Mouse (Mus musculus): ENCODE data around the gene Sept9. TPM values are rescaled to one million over a fixed set of nuclear protein-coding genes. Genes with fewer than 3 reads are reported as not detected.
A peak's percentile ranks its signal among the peaks of the same experiment; 100 is the strongest.
"Not testable (repeated sequence)": the region's sequence is repeated elsewhere in the genome, so short reads cannot be mapped to it uniquely, and the experiment has no call there.

The Sept9 gene
- polyA plus RNA-seq, 1 experiment from 2014 or later = 180 TPM

DNA sequence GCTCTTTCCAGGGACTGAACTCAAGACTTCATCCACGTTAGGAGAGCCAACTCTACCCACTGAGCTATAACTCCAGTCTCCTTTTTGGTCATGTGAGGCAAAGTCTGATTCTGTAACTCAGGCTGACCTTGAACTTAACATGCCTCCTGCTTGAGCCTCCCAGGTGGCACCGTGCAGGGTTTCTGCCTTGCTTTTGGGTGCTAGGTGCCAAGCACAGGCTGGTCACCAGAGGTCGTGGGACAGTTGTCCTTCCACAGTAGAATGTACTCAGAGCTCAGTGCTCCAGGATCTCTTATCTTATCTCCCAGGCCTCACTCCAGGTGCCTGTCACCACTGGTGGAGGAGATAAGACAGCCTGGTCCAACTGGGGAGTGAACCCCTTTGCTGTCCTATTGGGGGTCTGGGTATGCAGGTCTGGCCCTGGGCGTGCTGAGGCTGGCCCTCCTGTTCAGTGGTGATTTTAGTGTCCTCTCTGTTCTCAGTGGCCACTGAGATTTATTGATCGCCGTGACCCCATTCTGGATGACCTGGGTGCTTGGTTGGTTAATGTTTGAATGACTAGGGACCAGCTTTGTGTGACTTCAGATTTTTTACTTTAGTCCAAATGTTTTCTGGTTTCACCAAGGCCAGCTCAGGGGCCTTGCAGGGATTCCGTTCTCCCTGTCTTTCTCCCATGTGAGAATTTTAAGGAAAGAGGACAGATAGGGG is 136.8 kb downstream of the Sept9 start:
- ATAC-seq (ENCODE audit: low FRiP score) = no peak
- Histone ChIP-seq H3K4me2 (no peak overlapping the region), H3K27me3 (peaks cover 2% of the 10 kb centered on the region; the same call in 1 of the 2 replicates), H3K4me1 (peaks cover 85% of the 10 kb centered on the region), H3K9ac (no peak overlapping the region), H3K9me3 (no peaks in the 10 kb centered on the region), H3K27ac (no peak overlapping the region), H3K36me3 (replicated peaks) (peaks cover 3% of the 10 kb centered on the region), H3K4me3 (replicated peaks) (no peak overlapping the region)
- WGBS = 91% methylated on average over 7 of the region's 7 CpGs

DNA sequence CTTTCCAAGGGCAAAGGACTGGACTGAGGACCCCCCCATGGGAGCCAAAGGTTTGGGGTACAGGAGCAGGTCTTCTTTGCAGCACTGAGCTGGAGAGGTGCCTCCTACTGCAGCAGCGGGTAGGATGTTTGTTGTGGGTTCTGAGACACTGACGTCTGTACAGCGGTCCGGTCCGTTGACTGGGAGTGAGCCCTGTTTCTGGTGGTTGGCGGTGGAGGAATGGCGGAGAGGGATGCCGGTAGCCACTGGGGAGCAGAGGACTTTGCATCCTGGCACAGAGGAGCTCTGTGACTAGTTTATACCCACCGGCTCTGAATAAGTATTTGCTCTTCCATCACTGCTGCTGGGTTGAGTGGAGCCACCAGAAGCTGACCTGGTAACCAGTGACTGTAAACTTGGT is 138.3 kb downstream of the Sept9 start:
- no peak for ATAC-seq (ENCODE audit: low FRiP score)
- peaks cover 88% of the 10 kb centered on the region for H3K4me1 ChIP-seq

DNA sequence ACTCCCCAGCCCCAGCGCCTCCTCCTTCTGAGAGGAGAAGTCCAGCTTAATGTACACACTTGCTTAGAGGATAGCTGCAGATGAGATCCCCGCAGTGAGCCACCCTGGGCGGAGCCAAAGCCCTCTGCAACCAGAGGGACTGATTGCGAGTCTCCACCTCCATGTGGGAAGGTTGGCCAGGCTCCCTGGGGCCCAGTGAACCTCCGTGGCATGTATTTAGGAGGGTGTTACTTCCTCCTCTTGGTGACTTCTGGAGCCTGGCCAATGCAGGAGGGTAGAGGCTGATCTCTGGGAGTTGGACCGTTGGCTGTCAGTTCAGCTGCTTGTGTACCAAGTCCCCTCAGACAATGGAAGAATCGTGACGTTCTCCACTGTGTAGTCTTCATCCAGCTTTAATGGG is 139.0 kb downstream of the Sept9 start:
- WGBS = 79% methylated on average over 8 of the region's 8 CpGs
- Histone ChIP-seq H3K4me1 (peaks cover 88% of the 10 kb centered on the region), H3K9me3 (no peaks in the 10 kb centered on the region), H3K36me3 (replicated peaks) (peaks cover 3% of the 10 kb centered on the region), H3K27me3 (peaks cover 2% of the 10 kb centered on the region; the same call in 1 of the 2 replicates), H3K9ac (no peak overlapping the region), H3K27ac (no peak overlapping the region), H3K4me3 (replicated peaks) (no peak overlapping the region), H3K4me2 (no peak overlapping the region)
- ATAC-seq (ENCODE audit: low FRiP score) = no peak

More for the DNA sequence above, 138.3 kb downstream of the Sept9 start:
- H3K36me3 ChIP-seq (replicated peaks) = peaks cover 3% of the 10 kb centered on the region
- H3K4me3 ChIP-seq (replicated peaks) = no peak overlapping the region
- H3K27me3 ChIP-seq = peaks cover 2% of the 10 kb centered on the region; the same call in 1 of the 2 replicates
- 94% methylated on average over 9 of the region's 9 CpGs for WGBS
- no peaks in the 10 kb centered on the region for H3K9me3 ChIP-seq
- no peak overlapping the region for H3K27ac ChIP-seq
- no peak overlapping the region for H3K9ac ChIP-seq
- H3K4me2 ChIP-seq = no peak overlapping the region

DNA sequence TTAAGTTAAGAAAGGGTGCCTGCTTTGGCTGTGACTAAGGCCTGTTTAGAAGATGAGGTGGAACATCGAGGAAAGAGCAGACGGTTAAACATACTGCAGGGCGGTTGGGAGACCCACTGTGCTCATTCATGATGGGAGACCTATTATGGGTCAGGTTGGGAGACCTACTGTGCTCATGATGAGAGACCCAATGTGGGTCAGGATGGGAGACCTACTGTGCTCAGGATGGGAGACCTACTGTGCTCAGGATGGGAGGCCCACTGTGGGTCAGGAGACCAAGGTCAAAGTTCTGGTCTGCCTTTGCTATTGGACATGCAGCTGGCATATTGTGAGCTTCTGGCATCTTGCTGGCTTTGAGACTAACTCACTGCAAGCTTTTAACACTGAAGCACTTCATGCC is 139.6 kb downstream of the Sept9 start:
- Histone ChIP-seq H3K27me3 (peaks cover 2% of the 10 kb centered on the region; the same call in 1 of the 2 replicates), H3K36me3 (replicated peaks) (peaks cover 3% of the 10 kb centered on the region), H3K4me2 (no peak overlapping the region), H3K9me3 (no peaks in the 10 kb centered on the region), H3K4me1 (peaks cover 88% of the 10 kb centered on the region), H3K9ac (no peak overlapping the region), H3K4me3 (replicated peaks) (no peak overlapping the region), H3K27ac (no peak overlapping the region)
- WGBS = 90% methylated on average over 3 of the region's 3 CpGs
- ATAC-seq (ENCODE audit: low FRiP score) = no peak

DNA sequence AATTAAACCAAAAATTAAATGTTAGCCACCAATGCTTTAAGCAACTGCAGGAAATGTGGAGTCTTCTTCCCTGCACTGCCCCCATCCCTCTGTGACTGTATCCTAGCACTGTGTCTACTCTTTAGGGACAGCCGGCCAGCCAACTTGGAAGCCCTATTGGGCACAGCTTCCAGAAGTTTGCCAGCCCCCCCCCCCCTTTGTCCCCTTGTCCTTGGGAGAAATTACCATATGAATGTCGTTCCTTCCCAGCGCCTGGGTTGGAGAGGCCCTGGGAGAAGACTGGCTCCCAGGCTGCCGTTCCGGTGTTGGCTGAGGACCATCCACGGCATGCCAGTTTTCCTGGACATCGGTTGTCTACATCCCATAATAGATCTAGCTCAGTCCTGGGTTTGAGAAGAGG is 141.8 kb downstream of the Sept9 start:
- Histone ChIP-seq H3K36me3 (replicated peaks) (peaks cover 3% of the 10 kb centered on the region), H3K4me3 (replicated peaks) (no peak overlapping the region), H3K4me1 (peaks cover 88% of the 10 kb centered on the region), H3K4me2 (peak overlapping the region; percentile 11), H3K9me3 (no peaks in the 10 kb centered on the region), H3K27ac (peak overlapping the region; percentile 88), H3K27me3 (peaks cover 2% of the 10 kb centered on the region; the same call in 1 of the 2 replicates), H3K9ac (no peak overlapping the region)
- 8% methylated on average over 7 of the region's 7 CpGs for WGBS
- peak; percentile 59 for ATAC-seq (ENCODE audit: low FRiP score)

DNA sequence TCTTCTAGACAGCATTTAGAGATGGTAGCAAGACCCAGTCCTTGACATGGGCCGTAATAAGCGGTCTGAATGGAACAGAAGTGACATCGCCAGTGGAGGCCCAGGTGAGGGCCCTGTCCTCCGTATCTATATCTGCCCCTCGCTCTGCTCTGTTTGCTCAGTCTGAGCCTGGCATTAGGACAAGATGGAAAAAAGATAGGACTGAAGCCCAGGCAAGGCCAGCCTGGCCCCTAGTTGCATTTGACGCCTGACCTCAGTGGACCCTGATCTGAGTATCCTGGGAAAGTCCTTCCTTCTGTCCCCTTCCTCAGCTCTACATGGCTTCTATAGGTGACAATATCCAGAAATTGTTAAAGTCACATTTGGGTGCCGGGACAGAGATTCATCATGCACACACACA is 142.6 kb downstream of the Sept9 start:
- H3K4me1 ChIP-seq = peaks cover 93% of the 10 kb centered on the region
- no peak overlapping the region for H3K4me2 ChIP-seq
- H3K27ac ChIP-seq = peak overlapping the region; percentile 88
- H3K9me3 ChIP-seq = no peaks in the 10 kb centered on the region
- peaks cover 3% of the 10 kb centered on the region; the same call in 1 of the 2 replicates for H3K36me3 ChIP-seq (replicated peaks)
- 91% methylated on average over 7 of the region's 7 CpGs for WGBS
- no peak overlapping the region; the same call in 1 of the 2 replicates for H3K9ac ChIP-seq
- peaks cover 2% of the 10 kb centered on the region; the same call in 1 of the 2 replicates for H3K27me3 ChIP-seq
- no peak overlapping the region for H3K4me3 ChIP-seq (replicated peaks)
- ATAC-seq (ENCODE audit: low FRiP score) = no peak

DNA sequence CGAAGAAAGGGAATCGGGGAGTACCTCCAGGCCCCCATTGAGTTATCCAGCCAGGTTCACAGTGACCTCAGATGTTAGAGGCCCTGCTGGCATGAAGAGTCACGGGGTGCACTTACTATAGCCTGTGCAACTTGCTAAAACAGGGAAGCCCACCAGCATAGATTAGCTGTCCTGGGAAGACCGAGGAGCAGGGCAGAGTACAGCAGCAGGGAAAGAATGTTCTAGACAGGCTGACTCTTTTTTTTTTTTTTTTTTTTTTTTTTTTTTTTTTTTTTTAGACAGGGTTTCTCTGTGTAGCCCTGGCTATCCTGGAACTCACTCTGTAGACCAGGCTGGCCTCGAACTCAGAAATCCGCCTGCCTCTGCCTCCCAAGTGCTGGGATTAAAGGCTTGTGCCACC is 143.0 kb downstream of the Sept9 start:
- not testable (repeated sequence) for H3K4me2 ChIP-seq; H3K9ac ChIP-seq; ATAC-seq (ENCODE audit: low FRiP score); H3K27me3 ChIP-seq; H3K9me3 ChIP-seq; H3K4me3 ChIP-seq (replicated peaks); H3K36me3 ChIP-seq (replicated peaks)
- Histone ChIP-seq H3K27ac (0 out of 2 replicates have a peak overlapping the region, but pooled peaks have one; percentile 88), H3K4me1 (peaks cover 97% of the 10 kb centered on the region)
- 95% methylated on average over 6 of the region's 6 CpGs for WGBS

DNA sequence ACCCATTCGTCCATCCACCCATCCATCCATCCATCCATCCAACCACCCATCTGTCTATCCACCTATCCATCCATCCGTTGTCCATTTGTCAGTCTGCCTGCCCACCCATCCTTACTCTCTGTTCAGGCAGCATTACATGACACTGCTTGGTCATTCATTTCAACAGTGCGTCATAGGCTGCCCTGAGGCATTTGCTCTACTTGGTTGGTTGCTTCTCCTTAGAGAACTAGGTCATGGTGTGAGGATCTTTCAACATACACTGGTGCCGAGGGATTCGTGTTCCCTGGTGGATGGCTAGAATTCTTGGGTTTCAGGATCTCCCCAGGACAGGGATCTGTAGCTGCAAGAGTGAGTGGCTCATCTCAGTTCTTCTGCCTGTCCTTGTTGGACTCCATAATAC is 144.3 kb downstream of the Sept9 start:
- peak overlapping the region; percentile 95 for H3K27ac ChIP-seq
- 88% methylated on average over 5 of the region's 5 CpGs for WGBS

DNA sequence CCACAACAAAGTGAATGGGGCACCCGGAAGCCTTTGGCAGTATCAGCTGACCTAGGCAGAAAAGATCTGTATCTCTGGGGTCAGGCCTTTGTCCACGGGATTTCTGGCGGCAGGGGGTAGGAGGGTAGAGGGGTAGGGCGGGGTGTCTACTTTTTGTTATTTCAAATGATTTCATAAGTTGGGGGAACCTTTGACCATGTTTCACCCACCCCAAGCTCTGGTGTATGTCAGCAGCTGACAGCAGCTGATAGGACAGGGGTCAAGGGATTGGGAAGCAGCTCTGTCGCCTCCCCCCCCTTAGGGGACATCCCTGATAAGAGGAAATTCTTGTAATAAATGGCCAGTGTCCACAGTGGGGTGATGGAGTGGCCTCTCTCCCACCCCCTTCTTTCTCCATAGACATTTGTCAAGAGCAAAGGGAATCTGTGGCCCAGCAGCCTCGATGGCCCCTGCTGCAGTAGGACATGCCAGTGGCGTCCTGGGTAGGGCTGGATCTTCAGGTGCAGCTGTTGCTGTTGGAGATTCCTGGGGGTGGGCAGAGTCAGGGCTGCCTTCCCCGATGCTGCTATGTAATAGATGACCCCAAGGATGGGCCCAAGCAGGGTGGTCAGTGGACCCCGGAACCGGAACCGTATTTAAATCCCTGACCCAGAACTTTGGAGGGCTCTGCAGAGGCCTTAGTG is 145.0 kb downstream of the Sept9 start:
- no peaks in the 10 kb centered on the region for H3K9me3 ChIP-seq
- 52% methylated on average over 11 of the region's 11 CpGs for WGBS
- H3K9ac ChIP-seq = 0 out of 2 replicates have a peak overlapping the region, but pooled peaks have one; percentile 38
- peak; percentile 2; the same call in 1 of the 2 replicates for ATAC-seq (ENCODE audit: low FRiP score)
- H3K27me3 ChIP-seq = peaks cover 2% of the 10 kb centered on the region; the same call in 1 of the 2 replicates
- H3K4me1 ChIP-seq = peaks cover 98% of the 10 kb centered on the region
- peak overlapping the region; percentile 95 for H3K27ac ChIP-seq
- H3K36me3 ChIP-seq (replicated peaks) = no peaks in the 10 kb centered on the region
- H3K4me2 ChIP-seq = peak overlapping the region; percentile 43
- no peak overlapping the region for H3K4me3 ChIP-seq (replicated peaks)

More for the DNA sequence above, 144.3 kb downstream of the Sept9 start:
- H3K9me3 ChIP-seq = no peaks in the 10 kb centered on the region
- H3K27me3 ChIP-seq = peaks cover 2% of the 10 kb centered on the region; the same call in 1 of the 2 replicates
- peaks cover 97% of the 10 kb centered on the region for H3K4me1 ChIP-seq
- H3K4me2 ChIP-seq = no peak overlapping the region
- H3K9ac ChIP-seq = no peak overlapping the region
- H3K36me3 ChIP-seq (replicated peaks) = no peaks in the 10 kb centered on the region
- no peak for ATAC-seq (ENCODE audit: low FRiP score)
- H3K4me3 ChIP-seq (replicated peaks) = no peak overlapping the region

DNA sequence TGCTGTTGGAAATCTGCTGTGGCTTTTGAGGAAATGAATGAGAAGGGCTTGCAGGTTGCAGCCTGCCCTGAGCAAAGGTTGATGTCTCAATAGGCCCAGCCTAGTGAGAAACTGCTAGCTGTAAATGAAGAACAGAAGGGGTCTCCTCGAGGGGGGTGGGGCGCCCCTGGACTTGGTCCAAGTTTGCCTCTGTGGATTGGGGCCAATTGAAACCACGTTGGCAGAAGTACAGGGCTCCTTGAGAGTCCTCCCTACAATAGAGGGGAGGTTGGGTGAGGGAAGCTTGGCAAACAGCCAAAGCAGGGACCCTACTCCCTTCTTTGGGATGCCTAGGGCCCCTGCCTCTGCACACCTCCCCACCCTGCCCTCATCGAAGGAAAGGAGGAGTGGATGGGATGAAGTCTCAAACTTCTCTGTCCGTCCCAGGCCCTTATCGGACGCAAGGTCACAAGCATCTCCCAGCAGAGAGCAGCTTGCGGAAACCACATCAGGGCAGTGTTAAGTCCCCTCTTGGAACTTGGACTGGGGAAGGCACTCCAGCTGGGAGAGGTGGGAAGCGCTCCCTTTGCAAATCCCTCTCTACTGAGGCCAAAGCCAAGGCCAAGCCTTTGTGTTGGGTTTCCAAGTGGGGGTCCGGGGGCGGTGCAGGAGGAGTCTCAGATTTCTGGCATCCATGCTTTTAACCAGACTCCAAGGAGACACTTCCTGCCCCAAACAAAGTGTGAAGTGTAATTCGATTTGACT is 145.7 kb downstream of the Sept9 start:
- Histone ChIP-seq H3K27me3 (no peaks in the 10 kb centered on the region), H3K4me2 (peak overlapping the region; percentile 43), H3K9me3 (no peaks in the 10 kb centered on the region), H3K4me1 (peaks cover 96% of the 10 kb centered on the region), H3K9ac (peak overlapping the region; percentile 33; the same call in 1 of the 2 replicates), H3K27ac (peak overlapping the region; percentile 95), H3K4me3 (replicated peaks) (0 out of 2 replicates have a peak overlapping the region, but pooled peaks have one; percentile 11), H3K36me3 (replicated peaks) (no peaks in the 10 kb centered on the region)
- 20% methylated on average over 12 of the region's 12 CpGs for WGBS
- peak; percentile 83 for ATAC-seq (ENCODE audit: low FRiP score)

DNA sequence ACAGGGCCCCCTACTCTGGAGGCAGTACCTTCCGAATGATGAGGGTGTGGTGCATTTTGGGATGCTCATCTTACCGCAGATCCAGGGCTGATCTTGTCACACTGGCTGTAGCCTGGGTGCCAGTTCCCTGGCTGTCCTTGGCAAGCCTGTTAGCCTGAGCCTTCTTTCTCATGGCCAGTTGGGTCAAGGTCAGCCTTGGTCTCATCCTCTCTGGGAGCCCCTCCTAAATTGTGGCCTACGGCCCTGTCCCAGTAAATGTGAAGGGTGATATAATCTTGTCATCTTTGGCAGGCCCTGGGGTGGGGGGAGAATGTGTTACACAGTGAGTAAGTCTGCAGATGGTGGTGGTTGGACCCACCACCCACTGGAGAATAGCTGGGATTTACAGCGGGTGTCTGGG is 147.8 kb downstream of the Sept9 start:
- peak overlapping the region; percentile 95 for H3K27ac ChIP-seq
- 78% methylated on average over 4 of the region's 4 CpGs for WGBS
- no peaks in the 10 kb centered on the region for H3K9me3 ChIP-seq
- peaks cover 15% of the 10 kb centered on the region for H3K36me3 ChIP-seq (replicated peaks)
- no peak for ATAC-seq (ENCODE audit: low FRiP score)
- no peaks in the 10 kb centered on the region for H3K27me3 ChIP-seq
- H3K9ac ChIP-seq = 0 out of 2 replicates have a peak overlapping the region, but pooled peaks have one; percentile 5
- no peak overlapping the region for H3K4me3 ChIP-seq (replicated peaks)
- peaks cover 76% of the 10 kb centered on the region for H3K4me1 ChIP-seq
- peak overlapping the region; percentile 5; the same call in 1 of the 2 replicates for H3K4me2 ChIP-seq
